Mouse (Mus musculus): ENCODE data around the gene Pip4k2b.

DNA sequence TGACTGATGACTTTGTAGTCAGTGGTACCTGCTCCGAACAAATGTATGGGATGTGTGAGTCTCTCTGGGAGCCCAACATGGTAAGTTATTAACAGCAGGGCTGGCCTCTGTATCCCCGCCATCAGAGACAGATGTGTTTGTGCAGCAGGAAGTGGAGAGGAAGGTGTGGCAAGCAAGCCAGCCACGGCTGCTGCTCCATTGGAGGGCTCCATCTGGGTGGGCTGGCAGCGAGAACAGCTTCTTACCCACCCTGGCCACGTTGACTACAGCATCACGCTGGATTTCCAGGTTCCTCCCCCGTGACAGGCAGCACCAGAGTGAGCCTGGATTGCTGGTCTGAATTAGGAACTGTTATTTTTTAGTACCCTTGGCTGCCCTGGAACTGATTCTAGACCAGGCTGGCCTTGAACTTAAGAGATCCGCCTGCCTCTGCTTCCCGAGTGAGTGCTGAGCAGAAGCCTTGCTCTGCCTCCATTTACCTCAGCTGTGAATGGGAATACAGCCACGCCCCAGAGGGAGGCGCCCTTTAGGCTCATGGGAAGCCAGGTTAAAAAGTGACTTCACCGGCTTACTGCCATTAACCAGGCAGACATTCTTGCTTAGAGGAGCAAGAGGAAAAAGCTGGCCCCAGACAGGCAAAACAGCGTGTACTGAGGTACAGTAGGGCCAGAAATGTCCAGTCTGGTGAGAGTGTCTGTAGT is 33.2 kb downstream of the Pip4k2b start:
- TF ChIP-seq CTCF (IDR thresholded peaks at IDR 0.05): no peak
- TF ChIP-seq POLR2A (IDR thresholded peaks at IDR 0.05; ENCODE audit: insufficient read depth, low read depth, low read length): no peak
- no peak for TF ChIP-seq EP300 (IDR thresholded peaks at IDR 0.05; ENCODE audit: insufficient read depth, low read depth, low read length)

Measured in heart, adult 2 months (tissue).